Mouse (Mus musculus): ENCODE results near the gene Gm3055.
"Not testable (repeated sequence)": the region's sequence is repeated elsewhere in the genome, so short reads cannot be mapped to it uniquely, and the experiment has no call there.

Gm3055 gene

DNA sequence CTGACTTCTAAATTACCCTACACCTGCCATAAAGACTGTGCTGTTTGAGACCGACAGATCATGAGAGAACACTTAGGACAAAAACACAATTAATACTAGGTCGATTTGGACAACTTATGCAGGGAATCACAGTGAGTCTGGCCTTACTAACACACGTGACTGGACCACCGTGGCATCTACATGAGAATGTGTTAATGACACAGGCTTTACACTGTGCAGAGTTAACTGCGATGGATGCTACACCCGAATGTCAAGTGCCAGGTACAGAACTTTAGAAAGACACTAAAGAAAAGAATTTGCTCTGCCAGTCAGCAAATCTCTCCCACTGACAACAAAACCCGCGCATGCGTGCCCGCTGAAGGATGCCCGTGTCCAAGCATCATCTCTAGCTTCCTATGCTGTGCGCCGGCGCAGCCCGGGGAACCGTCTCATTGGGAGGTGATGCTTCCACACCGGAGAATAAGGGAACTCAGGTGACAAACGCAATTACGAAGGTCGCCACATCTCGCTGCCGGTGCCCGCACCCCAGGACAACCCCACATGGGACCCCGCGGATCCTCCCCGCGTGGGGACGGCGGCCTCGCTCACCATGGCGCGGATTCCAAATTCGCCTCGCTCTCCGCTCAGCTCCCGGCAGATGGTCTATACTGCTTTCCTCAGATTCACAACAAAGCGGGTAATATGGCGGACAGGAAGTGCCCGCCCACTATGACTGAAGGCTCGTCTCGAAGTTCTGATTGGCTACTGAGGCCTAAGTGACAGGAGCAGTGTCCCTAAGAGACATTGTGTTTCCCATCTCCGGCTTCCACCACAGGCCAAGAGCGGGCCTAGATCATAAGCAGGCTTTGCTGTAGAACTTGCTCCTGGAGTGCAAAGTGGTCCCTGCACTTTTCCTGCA is at the start of gene Gm3055:
Gene Gm3055 (minus strand): TSS at position 656 of the 898 bp plus-strand sequence.
- DNase-seq, result not testable (repeated sequence)

DNA sequence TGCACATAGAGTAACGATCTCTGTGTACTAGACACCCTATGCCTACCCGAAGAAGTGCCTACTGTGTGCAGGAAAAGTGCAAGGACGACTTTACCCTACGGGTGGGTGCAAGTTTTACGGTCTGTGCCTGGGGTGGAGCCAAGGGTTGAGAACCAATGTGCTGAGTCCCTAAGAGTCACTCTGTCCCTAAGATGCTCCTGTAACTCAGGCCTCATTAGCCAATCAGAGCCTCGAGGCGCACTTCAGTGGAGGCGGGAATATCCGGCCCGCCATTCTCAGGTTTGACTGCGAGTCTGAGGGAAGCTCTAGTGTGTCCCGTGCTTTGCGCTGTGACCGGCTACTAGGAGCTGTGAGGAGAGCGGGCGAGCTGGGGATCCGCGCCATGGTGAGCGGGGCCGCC is 40.9 kb upstream of the Gm3055 start, which contains the start of gene Gm4767:
Gene Gm4767 (plus strand): TSS at position 288 of the 400 bp plus-strand sequence.
- peak in 1 of 2 experiments; percentile 3 for DNase-seq

DNA sequence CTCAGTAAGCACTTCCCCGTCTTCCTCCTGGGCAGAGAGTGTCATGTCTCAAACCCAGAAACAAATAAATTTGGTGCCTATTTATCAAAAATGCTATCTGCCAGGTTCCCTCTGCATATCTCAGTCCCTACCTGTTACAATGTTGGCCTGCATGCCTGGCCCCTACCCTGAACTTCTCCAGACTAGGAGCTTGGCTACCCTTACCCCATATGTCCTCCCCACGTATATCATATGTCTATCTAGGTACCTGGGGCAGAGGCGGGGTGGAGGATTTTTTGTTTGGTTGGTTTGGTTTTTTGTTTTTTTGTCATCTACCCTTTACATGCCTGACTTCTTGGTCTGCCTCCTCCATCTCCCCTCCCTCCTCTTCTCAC is 430 bp upstream of the Gm3055 start:
- DNase-seq, result not testable (repeated sequence)

DNA sequence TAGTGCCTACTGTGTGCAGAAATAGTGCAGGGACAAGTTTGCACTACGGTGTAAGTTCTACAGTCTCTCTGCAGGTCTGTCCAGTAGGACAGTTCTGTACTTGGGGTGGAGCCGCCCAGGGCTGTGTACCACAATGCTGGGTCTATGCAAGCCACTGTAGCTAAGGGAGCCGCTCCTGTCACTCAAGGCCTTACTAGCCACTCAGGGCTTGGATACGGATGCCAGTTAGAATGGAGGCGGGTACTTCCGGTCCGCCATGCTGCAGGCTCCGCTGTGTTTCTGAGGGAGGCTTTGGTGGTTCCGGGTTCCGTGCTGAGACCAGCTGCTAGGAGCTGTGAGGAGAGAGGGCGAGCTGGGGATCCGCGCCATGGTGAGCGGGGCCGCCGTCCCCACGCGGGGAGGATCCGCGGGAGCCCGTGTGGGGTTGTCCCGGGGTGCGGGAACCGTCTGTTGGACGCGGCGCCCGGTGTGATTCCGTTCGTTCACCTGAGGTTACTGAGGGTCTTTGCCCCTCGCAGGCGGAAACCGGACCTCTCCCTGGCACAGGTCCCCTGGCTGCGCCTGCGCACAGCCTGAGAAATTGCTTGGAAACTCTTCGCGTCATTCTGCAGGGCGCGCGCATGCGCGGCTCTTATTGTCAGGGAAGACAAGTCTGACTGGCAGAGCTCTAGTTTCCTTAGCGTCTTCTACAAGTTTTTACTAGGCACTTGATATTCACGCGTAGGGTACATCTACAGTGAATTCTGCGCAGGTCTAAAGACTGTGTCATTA is 66.2 kb downstream of the Gm3055 start, which contains the start of gene Zfp433:
Gene Zfp433 (plus strand): TSS at position 295 of the 771 bp plus-strand sequence.
- DNase-seq, result not testable (repeated sequence)
